Mouse (Mus musculus) adrenal gland, postnatal 0 days (tissue): Measurements from ENCODE around the gene Nell1. TPM values are rescaled to one million over a fixed set of nuclear protein-coding genes. Genes with fewer than 3 reads are reported as not detected.

Experiments used
- polyA plus RNA-seq: library from polyadenylated mRNA; unstranded; fragments of >200 nt; fragmentation: Nextera tagmentation; extraction: Ambion mirVana; gene quantifications from 2 replicates; pipeline ENCODE4 v1.2.1, GENCODE M21; 2015

Gene Nell1
- 1.2 and 1.7 TPM in 2 replicates for polyA plus RNA-seq

GRCm38 (mm10) chr7:49974841-49975440 lies at the start of gene Nell1:
Gene Nell1 (plus strand): TSS chr7:49974864.

GRCm38 (mm10) chr7:50598890-50599289 lies 624.2 kb downstream of the Nell1 start, which contains the start of gene 4933405O20Rik:
Gene 4933405O20Rik (plus strand): TSS chr7:50599190.

Other genes with a start within 250 kb of the Nell1 start
- gene Htatip2, start 215.7 kb upstream of the Nell1 start, polyA plus RNA-seq: 51.8 and 106 TPM in 2 replicates
- 23.1 and 36.6 TPM in 2 replicates for gene Prmt3, start 196.5 kb upstream of the Nell1 start, polyA plus RNA-seq
- 0.08 and 0.23 TPM in 2 replicates for gene Slc6a5, start 64.7 kb upstream of the Nell1 start, polyA plus RNA-seq